20 mouse cellular contexts compared by ENCODE assay signal in genomic region chr5:47869701-47870100, GRCm38 (mm10).
A peak's percentile ranks its signal among the peaks of the same experiment; 100 is the strongest.
DNase-seq lines count a peak whose midpoint lies in the region; ATAC-seq lines count a peak whose summit lies in the region.
"Had no signal": no experiment of that assay in that cellular context is flagged by ENCODE, and none has a peak within 500 bp of the region (broad histone marks: within the 10 kb centered on the region; RNA-seq: fewer than 3 reads in every experiment).

No protein-coding gene starts in this region.

- DNase-seq in heart, postnatal 25 days (ENCODE audit: low spot score), result no peak
- DNase-seq in midbrain, embryonic 14.5 days, result no peak
- DNase-seq in lung, adult 18-20 months, result no peak
- no peak for DNase-seq in right cerebral cortex, postnatal 4 days
- DNase-seq: adrenal gland, postnatal 36 days; cerebellum, adult 11-12 months; cerebellum, postnatal 10 days; gastrocnemius, postnatal 14 days; heart, adult 2 months; kidney, adult 11 months; kidney, postnatal 36 days; lung, postnatal 36 days; right cerebral cortex, postnatal 25 days had no signal

- peak overlapping the region; percentile 22; the same call in 1 of the 2 replicates for H3K27ac ChIP-seq in heart, embryonic 11.5 days (ENCODE audit: low read depth, low read length)
- no peak overlapping the region for H3K27ac ChIP-seq in midbrain, embryonic 12.5 days (replicated peaks)
- no peak overlapping the region for H3K27ac ChIP-seq in midbrain, embryonic 14.5 days (replicated peaks; ENCODE audit: low read depth, low read length)
- no peak overlapping the region for H3K27ac ChIP-seq in forebrain, embryonic 15.5 days (replicated peaks)
- H3K27ac ChIP-seq: heart, adult 2 months; kidney, embryonic 15.5 days; liver, embryonic 14.5 days; lung, embryonic 15.5 days had no signal

- no peaks in the 10 kb centered on the region for H3K9me3 ChIP-seq in heart, embryonic 11.5 days (replicated peaks; ENCODE audit: control insufficient read depth, low read length)
- H3K9me3 ChIP-seq in midbrain, embryonic 12.5 days, result no peaks in the 10 kb centered on the region
- H3K9me3 ChIP-seq in midbrain, embryonic 14.5 days (ENCODE audit: control insufficient read depth, low read length), result no peaks in the 10 kb centered on the region
- H3K9me3 ChIP-seq in forebrain, embryonic 15.5 days, result no peaks in the 10 kb centered on the region
- H3K9me3 ChIP-seq: kidney, embryonic 15.5 days; lung, embryonic 15.5 days had no signal

- WGBS in heart, embryonic 11.5 days (ENCODE audit: insufficient replicate concordance), result 26% methylated on average over 5 of the region's 5 CpGs
- 45% methylated on average over 5 of the region's 5 CpGs for WGBS in midbrain, embryonic 12.5 days
- WGBS in midbrain, embryonic 14.5 days, result 40% methylated on average over 5 of the region's 5 CpGs
- 13% methylated on average over 5 of the region's 5 CpGs for WGBS in forebrain, embryonic 15.5 days

- no peaks in the 10 kb centered on the region for H3K4me1 ChIP-seq in heart, embryonic 11.5 days (ENCODE audit: control insufficient read depth, insufficient read depth, low read length)
- no peaks in the 10 kb centered on the region; the same call in 1 of the 2 replicates for H3K4me1 ChIP-seq in midbrain, embryonic 12.5 days
- H3K4me1 ChIP-seq in midbrain, embryonic 14.5 days (ENCODE audit: control insufficient read depth, insufficient read depth, low read length), result no peaks in the 10 kb centered on the region
- no peaks in the 10 kb centered on the region for H3K4me1 ChIP-seq in forebrain, embryonic 15.5 days
- H3K4me1 ChIP-seq: kidney, embryonic 15.5 days; lung, embryonic 15.5 days had no signal

- intact Hi-C loops in heart, postnatal 25 days (cut with DNase I), result no loop called here

- ATAC-seq in heart, embryonic 11.5 days (replicated peaks; ENCODE audit: insufficient number of reproducible peaks, low FRiP score, low TSS enrichment), result no peak
- 0 out of 2 replicates have a peak, but pooled peaks have one; percentile 38 for ATAC-seq in midbrain, embryonic 12.5 days (ENCODE audit: low FRiP score, low read depth)
- ATAC-seq in midbrain, embryonic 14.5 days (ENCODE audit: low FRiP score, low TSS enrichment), result no peak
- 0 out of 2 replicates have a peak, but pooled peaks have one; percentile 38 for ATAC-seq in forebrain, embryonic 15.5 days (replicated peaks)
- ATAC-seq: Patski had no signal

- H3K36me3 ChIP-seq in heart, embryonic 11.5 days (ENCODE audit: control insufficient read depth, insufficient read depth, low read length), result no peaks in the 10 kb centered on the region
- H3K36me3 ChIP-seq in midbrain, embryonic 12.5 days, result no peaks in the 10 kb centered on the region
- no peaks in the 10 kb centered on the region for H3K36me3 ChIP-seq in midbrain, embryonic 14.5 days (ENCODE audit: control insufficient read depth, insufficient read depth, low read length)
- no peaks in the 10 kb centered on the region for H3K36me3 ChIP-seq in forebrain, embryonic 15.5 days
- H3K36me3 ChIP-seq: kidney, embryonic 15.5 days; lung, embryonic 15.5 days had no signal

- no peaks in the 10 kb centered on the region for H3K27me3 ChIP-seq in heart, embryonic 11.5 days (ENCODE audit: control insufficient read depth, insufficient read depth, low read length)
- no peaks in the 10 kb centered on the region for H3K27me3 ChIP-seq in midbrain, embryonic 12.5 days
- no peaks in the 10 kb centered on the region for H3K27me3 ChIP-seq in midbrain, embryonic 14.5 days (ENCODE audit: control insufficient read depth, insufficient read depth, low read length)
- H3K27me3 ChIP-seq in forebrain, embryonic 15.5 days, result no peaks in the 10 kb centered on the region
- H3K27me3 ChIP-seq: kidney, embryonic 15.5 days; lung, embryonic 15.5 days had no signal

- H3K4me2 ChIP-seq in heart, embryonic 11.5 days, result no peak overlapping the region
- no peak overlapping the region for H3K4me2 ChIP-seq in midbrain, embryonic 12.5 days (replicated peaks)
- H3K4me2 ChIP-seq in midbrain, embryonic 14.5 days (ENCODE audit: low read length), result no peak overlapping the region
- H3K4me2 ChIP-seq in forebrain, embryonic 15.5 days (replicated peaks), result no peak overlapping the region
- H3K4me2 ChIP-seq: kidney, embryonic 15.5 days; lung, embryonic 15.5 days had no signal

- no peak overlapping the region for H3K9ac ChIP-seq in heart, embryonic 11.5 days (ENCODE audit: low read depth, low read length)
- no peak overlapping the region for H3K9ac ChIP-seq in midbrain, embryonic 12.5 days (replicated peaks)
- H3K9ac ChIP-seq in midbrain, embryonic 14.5 days (replicated peaks; ENCODE audit: low read length), result no peak overlapping the region
- no peak overlapping the region for H3K9ac ChIP-seq in forebrain, embryonic 15.5 days (replicated peaks)
- H3K9ac ChIP-seq: kidney, embryonic 15.5 days; liver, embryonic 14.5 days; lung, embryonic 15.5 days had no signal

- no peak overlapping the region for H3K4me3 ChIP-seq in heart, embryonic 11.5 days (ENCODE audit: low read depth, low read length)
- H3K4me3 ChIP-seq in midbrain, embryonic 12.5 days, result no peak overlapping the region
- H3K4me3 ChIP-seq in midbrain, embryonic 14.5 days (replicated peaks; ENCODE audit: low read depth, low read length), result no peak overlapping the region
- H3K4me3 ChIP-seq in forebrain, embryonic 15.5 days, result no peak overlapping the region
- H3K4me3 ChIP-seq: heart, adult 2 months; kidney, embryonic 15.5 days; lung, embryonic 15.5 days had no signal

Comparison
In these comparisons a context has a peak if more than half of its experiments do, and no peak if none do; other contexts are left out.
1. ATAC-seq: peak in midbrain, embryonic 12.5 days (single experiment) and forebrain, embryonic 15.5 days (single experiment); none in heart, embryonic 11.5 days (single experiment) and midbrain, embryonic 14.5 days (single experiment).